Mouse (Mus musculus): ENCODE results near the gene Peli1. TPM values are rescaled to one million over a fixed set of nuclear protein-coding genes. Genes with fewer than 3 reads are reported as not detected.

The Peli1 gene
- polyA plus RNA-seq (2012; rRNA removed) = 15.1 and 37.7 TPM in 2 replicates

GRCm38 (mm10) chr11:21091067-21091427 is at the start of gene Peli1:
TSS of gene Peli1 (plus strand) at chr11:21091291.
- under 1% methylated on average over 24 of the region's 24 CpGs for WGBS
- peak; percentile 94 for DNase-seq (ENCODE audit: low read depth, low spot score)

- 97% methylated on average over 5 of the region's 5 CpGs for WGBS
- no peak for DNase-seq (ENCODE audit: low read depth, low spot score)
Measured at GRCm38 (mm10) chr11:21042590-21042989, 48.5 kb upstream of the Peli1 start.

GRCm38 (mm10) chr11:21046188-21046587 is 44.9 kb upstream of the Peli1 start:
- DNase-seq (ENCODE audit: low read depth, low spot score) = no peak
- WGBS = 90% methylated on average over 2 of the region's 2 CpGs

- no peak for DNase-seq (ENCODE audit: low read depth, low spot score)
- WGBS = 76% methylated on average over 2 of the region's 2 CpGs
Measured at GRCm38 (mm10) chr11:21047921-21048320, 43.2 kb upstream of the Peli1 start.

- 80% methylated on average over 9 of the region's 9 CpGs for WGBS
Measured at GRCm38 (mm10) chr11:21051716-21052115, 39.4 kb upstream of the Peli1 start.

GRCm38 (mm10) chr11:21054587-21054986 is 36.5 kb upstream of the Peli1 start:
- DNase-seq (ENCODE audit: low read depth, low spot score) = no peak

More at GRCm38 (mm10) chr11:21051716-21052115, 39.4 kb upstream of the Peli1 start:
- DNase-seq (ENCODE audit: low read depth, low spot score) = no peak

GRCm38 (mm10) chr11:21056109-21056850 is 34.8 kb upstream of the Peli1 start:
- DNase-seq (ENCODE audit: low read depth, low spot score) = no peak
- 76% methylated on average over 13 of the region's 13 CpGs for WGBS

- DNase-seq (ENCODE audit: low read depth, low spot score) = peak; percentile 75
- 31% methylated on average over 17 of the region's 17 CpGs for WGBS
Measured at GRCm38 (mm10) chr11:21057511-21058414, 33.3 kb upstream of the Peli1 start.

- no peak for DNase-seq (ENCODE audit: low read depth, low spot score)
- WGBS = 32% methylated on average over 5 of the region's 5 CpGs
Measured at GRCm38 (mm10) chr11:21058415-21058781, 32.7 kb upstream of the Peli1 start.

- 80% methylated on average over 7 of the region's 7 CpGs for WGBS
- no peak for DNase-seq (ENCODE audit: low read depth, low spot score)
Measured at GRCm38 (mm10) chr11:21060386-21061074, 30.6 kb upstream of the Peli1 start.

GRCm38 (mm10) chr11:21061075-21061403 is 30.1 kb upstream of the Peli1 start:
- DNase-seq (ENCODE audit: low read depth, low spot score) = no peak
- WGBS = 37% methylated on average over 8 of the region's 8 CpGs

- WGBS = 69% methylated on average over 8 of the region's 8 CpGs
- DNase-seq (ENCODE audit: low read depth, low spot score) = no peak
Measured at GRCm38 (mm10) chr11:21061431-21061830, 29.7 kb upstream of the Peli1 start.

- 92% methylated on average over 2 of the region's 2 CpGs for WGBS
- no peak for DNase-seq (ENCODE audit: low read depth, low spot score)
Measured at GRCm38 (mm10) chr11:21062071-21062470, 29.0 kb upstream of the Peli1 start.

GRCm38 (mm10) chr11:21063271-21063670 is 27.8 kb upstream of the Peli1 start:
- 96% methylated on average over 3 of the region's 3 CpGs for WGBS

GRCm38 (mm10) chr11:21079400-21079799 is 11.7 kb upstream of the Peli1 start:
- WGBS = 19% methylated on average over 2 of the region's 2 CpGs
- no peak for DNase-seq (ENCODE audit: low read depth, low spot score)

More at GRCm38 (mm10) chr11:21063271-21063670, 27.8 kb upstream of the Peli1 start:
- no peak for DNase-seq (ENCODE audit: low read depth, low spot score)

- no peak for DNase-seq (ENCODE audit: low read depth, low spot score)
- WGBS = 10% methylated on average over 3 of the region's 3 CpGs
Measured at GRCm38 (mm10) chr11:21079851-21080362, 11.2 kb upstream of the Peli1 start.

- DNase-seq (ENCODE audit: low read depth, low spot score) = no peak
- 37% methylated on average over 3 of the region's 3 CpGs for WGBS
Measured at GRCm38 (mm10) chr11:21081169-21081568, 9.9 kb upstream of the Peli1 start.

GRCm38 (mm10) chr11:21082711-21083110 is 8.4 kb upstream of the Peli1 start:
- 32% methylated on average over 2 of the region's 2 CpGs for WGBS
- DNase-seq (ENCODE audit: low read depth, low spot score) = no peak

- 64% methylated on average over 2 of the region's 2 CpGs for WGBS
- no peak for DNase-seq (ENCODE audit: low read depth, low spot score)
Measured at GRCm38 (mm10) chr11:21088356-21088755, 2.7 kb upstream of the Peli1 start.

- peak; percentile 57 for DNase-seq (ENCODE audit: low read depth, low spot score)
- WGBS = 12% methylated on average over 4 of the region's 4 CpGs
Measured at GRCm38 (mm10) chr11:21089571-21089970, 1.5 kb upstream of the Peli1 start.
